Mouse (Mus musculus) fibroblast of lung, adult 2 months (primary cell): ENCODE results near the gene Ptprg.

Experiments used
- DNase-seq: peaks from one replicate; pipeline ENCODE4 v3.0.0-alpha.2; 2011; ENCODE audit warnings: low read depth

Gene Ptprg

GRCm38 (mm10) chr14:11565283-11565682, 12.0 kb downstream of the Ptprg start:
- no peak for DNase-seq

GRCm38 (mm10) chr14:11569734-11570133, 16.4 kb downstream of the Ptprg start:
- DNase-seq: no peak

DNA sequence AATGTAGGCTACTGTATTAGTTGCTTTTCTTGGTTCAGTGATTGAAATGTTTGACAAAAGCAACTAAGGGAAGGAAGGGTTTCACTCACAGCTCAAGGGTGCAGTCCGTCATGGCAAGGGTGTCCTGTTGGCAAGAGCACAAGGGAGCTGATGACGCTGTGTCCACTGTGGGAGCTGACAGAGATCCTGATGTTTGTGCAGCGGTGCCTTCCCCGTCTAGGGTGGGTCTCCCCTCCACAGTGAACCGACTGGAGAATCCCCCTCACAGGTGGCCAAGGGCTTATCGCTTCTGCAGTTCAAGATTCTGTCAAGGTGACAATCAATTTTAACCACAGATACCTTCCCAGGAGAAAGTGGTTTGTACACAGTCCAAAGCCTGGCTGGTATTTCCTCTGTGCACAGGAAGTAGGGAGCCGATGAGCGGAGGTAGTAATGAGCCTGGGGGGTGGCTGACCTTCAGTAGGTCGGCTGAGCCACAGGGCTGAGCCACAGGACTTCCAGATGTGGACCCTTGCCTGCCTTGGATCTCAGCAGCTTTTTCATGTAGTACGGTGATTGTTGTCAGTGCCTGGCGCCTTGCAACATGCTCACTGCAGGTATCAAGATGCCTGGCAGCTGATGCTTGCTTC, 18.5 kb downstream of the Ptprg start:
- no peak for DNase-seq

DNA sequence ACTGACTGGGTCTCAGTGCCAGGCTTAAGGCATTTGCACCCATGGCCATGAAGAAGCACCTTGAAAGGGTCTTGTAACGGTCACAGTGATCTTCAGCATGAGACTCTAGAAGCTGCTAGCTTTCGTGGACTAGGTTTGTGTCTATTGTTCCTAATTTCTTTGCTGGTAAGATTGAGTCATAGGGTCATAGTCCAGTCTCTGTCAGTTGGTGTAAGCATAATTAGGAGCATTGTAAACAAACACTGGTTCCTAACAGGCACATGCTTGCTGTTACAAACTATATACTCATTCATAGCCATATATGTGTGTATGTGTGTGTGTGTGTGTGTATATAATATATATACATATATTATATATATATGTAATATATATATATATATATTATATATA, 19.1 kb downstream of the Ptprg start:
- no peak for DNase-seq

GRCm38 (mm10) chr14:11573710-11574109, 20.4 kb downstream of the Ptprg start:
- DNase-seq: no peak

GRCm38 (mm10) chr14:11577276-11577909, 24.1 kb downstream of the Ptprg start:
- no peak for DNase-seq

DNA sequence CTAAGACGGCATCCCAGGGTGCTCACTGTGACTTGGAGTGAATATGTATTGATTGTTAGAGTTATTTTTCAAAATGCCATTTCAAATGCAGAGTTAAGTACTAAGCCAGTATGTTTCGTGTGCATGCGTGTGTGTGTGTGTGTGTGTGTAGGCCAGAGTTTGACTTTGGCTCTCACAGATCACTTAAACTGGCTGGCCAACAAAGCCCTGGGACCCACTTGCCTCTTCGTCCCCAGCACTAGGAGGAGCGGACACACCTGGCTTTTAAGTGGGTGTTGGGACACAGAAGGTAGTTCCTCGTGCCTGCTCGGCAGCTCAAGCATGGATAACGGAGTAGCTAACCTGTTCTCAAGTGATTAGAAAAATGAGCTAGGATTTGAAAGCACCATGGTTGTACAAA, 24.6 kb downstream of the Ptprg start:
- no peak for DNase-seq

DNA sequence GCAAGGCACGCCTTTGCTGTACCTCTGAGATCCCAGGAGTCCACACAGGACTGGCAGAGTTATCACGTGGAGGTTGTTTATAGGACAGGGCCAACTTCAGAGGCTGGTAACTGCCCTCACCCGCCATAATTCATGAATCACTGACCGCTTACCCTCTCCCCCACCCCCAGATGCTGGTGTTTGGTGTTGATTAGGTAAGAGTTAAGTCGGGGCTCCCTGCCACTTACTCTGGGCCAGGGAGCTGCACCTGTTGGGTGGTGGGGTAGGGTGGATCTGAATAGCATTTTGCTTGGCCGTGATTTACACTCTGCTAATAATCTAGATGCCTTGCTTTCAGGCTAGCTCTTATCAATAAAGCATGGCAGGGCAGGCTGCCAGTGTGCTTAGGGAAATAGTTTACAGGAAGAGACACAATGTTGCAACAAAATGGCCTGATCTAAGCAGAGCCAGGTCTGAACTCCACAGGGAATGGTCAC, 25.2 kb downstream of the Ptprg start:
- DNase-seq: no peak

DNA sequence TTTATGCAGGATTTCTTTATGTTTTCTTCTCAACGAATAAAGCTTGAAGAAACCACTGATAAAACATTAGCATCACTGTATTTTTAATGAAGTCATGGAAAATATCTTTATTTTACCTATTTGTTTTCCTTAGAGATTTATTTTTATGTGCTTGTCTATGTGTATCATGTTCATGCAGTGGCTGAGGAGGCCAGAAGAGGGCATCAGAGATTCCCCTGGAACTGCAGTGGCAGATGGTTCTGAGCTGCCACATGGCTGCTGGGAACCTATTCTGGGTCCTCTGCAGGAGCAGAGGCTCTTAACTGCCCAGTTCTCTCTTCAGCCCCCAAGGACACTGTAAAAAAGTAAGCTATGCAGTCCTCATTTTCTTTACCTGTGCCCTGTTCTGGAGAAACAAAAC, 26.6 kb downstream of the Ptprg start:
- no peak for DNase-seq

DNA sequence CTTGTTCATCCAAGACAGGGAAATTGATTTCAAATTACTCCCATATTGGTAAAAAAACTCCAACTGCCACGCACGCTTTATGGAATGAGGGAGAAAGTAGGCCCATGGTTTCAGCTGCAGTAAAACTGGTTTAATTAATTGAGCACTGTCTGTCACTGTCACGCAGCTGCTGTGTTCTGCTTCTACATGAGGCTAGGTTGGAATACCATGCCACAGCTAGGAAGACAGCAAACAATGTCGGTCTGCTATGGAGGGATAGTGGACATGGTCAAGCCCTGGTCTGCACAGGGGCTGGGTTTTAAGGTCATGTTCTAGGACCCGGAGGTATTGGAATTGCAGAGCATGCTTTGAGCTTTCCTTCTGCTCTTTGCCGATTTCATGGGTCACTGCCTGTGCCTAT, 30.9 kb downstream of the Ptprg start:
- no peak for DNase-seq

DNA sequence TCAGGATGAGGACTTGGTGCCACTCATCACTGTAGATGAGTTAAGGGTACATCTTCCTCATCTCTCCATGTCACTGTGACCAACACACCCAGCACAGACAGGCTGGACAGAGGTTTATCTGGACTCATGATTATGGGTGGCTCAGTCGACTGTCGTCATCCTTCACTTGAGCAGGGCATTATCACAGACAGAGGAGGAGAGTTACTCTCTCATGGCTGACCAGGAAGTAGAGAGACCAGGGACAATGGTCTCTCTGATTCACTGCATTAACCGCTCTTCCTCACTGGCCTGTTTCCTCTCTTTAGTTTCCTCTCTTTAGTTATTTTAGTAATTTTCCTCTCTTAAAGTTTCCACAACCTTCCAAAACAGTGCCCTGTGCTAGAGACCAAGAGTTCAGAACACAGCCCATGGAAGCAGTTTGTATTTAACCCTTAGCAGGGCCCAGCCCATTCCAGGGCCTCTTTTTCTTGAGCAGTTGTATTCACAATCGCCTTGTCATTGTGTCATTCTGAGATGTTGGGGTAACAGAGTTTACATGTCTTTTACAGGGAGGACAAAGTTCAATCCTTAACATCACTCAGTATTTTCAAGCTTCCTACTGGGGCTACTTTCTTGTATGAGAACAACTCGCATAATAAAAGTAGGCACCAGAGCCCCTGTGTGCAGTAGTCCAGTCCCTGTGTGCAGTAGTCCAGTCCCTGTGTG, 31.7 kb downstream of the Ptprg start:
- no peak for DNase-seq

DNA sequence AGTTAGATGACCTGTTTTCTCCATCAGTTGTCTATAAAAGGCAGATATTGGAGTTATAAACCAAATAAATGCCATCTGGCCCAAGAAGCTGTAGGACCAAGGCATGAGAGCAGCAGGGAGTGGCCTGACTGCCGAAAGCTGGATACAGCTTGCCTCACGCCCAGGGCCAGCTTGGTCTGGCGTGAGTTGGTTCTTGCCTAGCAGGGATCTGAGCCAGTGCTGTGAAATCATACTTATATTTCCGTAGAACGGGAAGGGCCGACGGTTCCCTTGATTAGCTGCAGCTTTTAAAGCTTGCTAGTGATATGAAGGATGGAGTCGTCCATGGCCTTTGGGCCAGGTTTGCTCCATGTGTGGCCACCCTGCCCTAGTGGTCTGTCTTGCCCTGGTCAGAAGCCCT, 37.1 kb downstream of the Ptprg start:
- no peak for DNase-seq

DNA sequence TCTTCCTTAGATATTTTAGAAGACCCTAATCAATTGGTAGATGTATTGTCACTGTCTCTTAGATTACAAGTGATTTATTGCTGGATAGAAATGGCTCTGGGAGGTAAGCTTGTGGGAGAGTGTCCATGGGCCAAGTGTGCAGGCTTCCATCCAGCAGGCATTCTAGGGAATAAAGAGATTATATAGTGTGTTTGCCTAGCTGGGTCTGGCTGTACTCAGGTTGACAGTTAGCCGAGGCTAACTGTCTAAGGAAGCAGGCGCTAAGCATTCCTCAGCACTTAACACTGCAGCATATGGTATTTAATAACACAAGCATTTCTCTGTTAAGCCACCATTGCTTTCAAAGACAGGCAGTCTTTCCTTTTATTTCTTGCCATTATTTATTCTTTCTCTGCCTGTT, 39.3 kb downstream of the Ptprg start:
- no peak for DNase-seq

DNA sequence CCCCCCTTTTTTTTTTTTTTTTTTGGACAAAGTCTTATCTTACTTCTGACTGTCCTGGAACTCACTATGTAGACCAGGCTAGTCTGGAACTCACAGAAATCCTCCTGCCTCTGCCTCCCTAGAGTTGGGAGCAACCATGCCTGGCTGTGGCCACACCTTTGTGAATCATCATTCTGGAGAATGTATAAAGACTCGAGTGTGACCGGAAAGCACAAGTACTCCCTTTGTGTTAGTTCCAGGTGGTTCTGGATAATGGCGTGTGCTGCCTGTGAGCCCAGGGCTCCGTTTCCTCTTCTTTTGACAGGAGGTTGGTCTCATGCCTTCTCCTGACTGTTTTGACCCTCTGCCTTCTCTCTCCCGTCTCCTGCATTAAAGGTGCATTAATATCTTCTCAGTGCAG, 41.0 kb downstream of the Ptprg start:
- DNase-seq: no peak

DNA sequence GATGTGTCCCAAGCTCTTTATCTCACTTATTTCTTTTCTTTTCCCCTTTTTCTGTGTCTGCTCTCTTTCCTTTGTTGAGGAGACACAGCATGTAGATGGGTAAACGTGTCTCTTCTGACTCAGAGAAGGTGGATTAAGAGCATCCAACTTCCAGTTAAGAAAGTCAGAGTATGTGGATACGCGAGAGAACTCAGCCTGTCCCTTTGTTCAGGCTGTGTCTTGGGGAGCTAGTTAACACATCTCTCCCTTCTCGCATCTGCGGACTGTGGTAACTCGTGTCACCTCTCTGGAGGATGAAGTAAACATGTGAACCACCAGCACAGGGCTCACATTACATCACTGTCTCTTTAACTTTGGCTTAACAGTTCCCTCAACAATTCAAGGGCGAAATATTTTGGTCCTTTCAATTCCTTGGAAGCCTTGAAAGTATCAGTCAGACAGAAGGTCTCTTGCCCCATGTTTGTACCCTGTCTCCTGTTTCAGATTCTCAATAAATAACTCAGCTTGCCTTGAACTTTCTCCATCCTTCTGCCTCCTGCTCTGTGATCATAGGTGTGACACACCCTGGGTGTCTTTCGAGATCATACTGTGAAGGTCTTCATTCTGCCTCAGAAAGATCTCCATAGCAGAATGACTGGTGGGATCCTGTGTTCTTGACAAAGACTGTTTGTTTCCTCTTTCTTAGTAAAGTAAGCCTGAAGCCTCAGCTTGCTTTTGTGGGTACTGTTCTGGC, 51.0 kb downstream of the Ptprg start:
- DNase-seq: no peak

DNA sequence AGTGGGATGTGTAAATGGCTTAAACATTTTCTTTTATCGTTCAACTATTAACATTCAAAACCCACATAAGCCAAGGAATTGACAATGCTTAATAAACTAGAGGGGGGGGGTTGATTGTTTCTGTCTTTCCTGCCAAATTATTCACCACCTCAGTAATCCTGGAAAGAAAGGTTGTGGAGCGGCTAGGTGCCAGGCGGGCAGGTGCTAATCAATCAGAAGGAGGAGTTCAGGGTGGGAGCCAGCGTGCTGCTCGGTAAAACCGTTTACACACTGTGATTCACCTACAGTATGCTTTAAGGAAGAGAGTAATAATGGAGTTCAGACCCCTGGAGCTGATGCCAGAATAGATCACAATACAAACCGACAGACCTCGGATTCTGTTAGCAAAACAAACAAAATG, 55.0 kb downstream of the Ptprg start:
- no peak for DNase-seq

DNA sequence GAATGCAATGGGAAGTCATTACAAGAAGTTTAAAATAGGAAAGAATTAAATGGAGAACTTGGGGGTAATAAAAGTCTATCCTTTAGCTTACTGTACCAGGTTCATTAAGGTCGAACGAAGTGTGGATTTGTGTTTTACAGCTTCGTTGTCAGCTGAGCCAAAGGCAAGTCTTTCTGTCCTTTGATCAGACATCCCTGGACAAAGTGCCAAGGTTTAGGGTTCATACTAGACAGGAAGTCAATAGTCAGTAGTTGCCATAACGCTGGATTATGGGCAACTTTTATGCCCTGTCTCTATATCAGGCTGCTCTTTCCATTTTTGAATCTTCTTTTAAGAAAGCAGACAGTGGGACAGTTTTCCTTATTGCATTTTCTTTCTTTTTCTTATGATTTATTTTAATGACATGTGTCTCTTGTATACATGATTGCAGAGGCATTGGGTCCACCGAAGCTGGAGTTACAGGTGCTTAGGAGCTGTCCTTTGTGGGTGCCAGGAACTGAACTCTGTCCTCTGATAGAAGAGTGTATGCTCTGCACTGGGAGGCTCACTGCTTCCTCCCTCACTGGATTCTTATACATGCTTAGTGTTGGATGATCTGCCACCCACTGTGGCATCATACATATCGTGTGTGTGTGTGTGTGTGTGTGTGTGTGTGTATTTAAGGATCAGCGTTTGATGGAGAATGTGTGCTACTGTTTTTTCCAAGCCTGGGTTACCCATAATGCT, 56.7 kb downstream of the Ptprg start:
- DNase-seq: no peak

- peak; percentile 47 for DNase-seq
Observed at GRCm38 (mm10) chr14:11612426-11612825, 59.1 kb downstream of the Ptprg start.

DNA sequence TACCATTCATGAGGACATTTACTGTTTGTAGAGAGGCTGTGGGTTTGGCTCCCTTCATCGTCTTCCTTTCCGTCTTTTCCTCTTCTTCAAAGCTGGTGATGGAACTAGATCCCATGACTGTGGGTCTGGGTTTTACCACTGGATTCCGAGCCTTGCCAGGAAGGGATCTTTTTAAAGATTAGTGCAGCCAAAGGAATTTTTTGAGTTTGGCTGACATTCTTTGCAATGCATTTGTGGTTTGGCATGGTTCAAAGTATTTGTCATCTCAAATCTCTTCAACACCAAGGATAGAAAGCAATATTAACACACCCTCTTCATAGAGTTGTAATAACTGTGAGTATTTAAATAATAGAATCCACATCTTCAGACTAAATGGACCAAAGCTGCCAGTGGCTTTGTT, 59.8 kb downstream of the Ptprg start:
- DNase-seq: peak; percentile 74

GRCm38 (mm10) chr14:11615697-11616096, 62.4 kb downstream of the Ptprg start:
- DNase-seq: no peak

DNA sequence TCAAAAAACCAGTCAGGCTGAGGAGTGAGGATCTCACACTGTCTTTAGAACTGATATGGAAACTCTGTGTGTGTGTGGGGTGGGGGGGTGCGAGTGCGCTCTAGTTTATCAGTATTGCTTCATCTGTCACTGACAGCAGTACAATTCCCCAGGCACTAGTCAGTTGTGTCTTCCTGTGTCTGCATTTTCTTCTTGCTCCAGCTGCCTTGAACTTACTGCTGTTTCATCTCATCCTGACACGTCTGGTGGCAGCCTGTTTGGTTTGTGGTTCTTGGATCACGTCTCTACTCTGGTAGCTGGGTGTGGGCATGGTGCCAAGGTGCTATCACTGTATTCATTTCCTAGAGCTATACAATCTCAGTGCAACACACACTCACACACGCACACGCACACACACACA, 64.0 kb downstream of the Ptprg start:
- no peak for DNase-seq

DNA sequence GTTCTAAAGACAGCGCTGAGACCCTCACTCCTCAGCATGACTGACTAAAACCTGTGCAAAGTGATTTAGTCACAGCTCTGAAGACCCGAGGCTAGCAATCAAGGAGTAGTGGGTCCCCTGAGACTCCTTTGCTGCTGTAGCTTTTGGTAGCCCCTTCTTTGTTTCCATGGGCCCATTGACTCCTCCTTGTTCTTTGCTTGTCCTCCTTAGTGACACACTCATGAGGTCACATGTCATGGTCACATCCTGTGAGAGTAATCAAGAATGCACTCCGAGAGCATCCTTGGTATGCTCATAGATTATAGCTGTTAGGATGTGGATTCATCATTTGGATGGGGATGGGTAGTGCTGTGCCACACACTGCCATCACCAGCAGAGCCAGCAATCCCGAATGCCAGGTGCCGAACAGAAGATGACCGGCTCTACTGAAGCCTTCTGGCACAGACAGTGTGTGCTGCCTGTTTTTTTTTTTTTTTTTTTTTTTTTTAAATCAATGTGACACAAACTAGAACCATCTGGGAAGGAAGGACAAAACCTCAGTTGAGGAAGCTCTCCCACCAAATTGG, 64.9 kb downstream of the Ptprg start:
- no peak for DNase-seq
